Mouse (Mus musculus) hindlimb bud, embryonic 11.5 days (tissue): ENCODE measurements at regions not wholly inside any gene's neighbourhood (a gene's known extent, or its start where the extent isn't known, plus 50 kb on each side); places are given as distances from the start of the nearest gene placed in this dataset.
"Not testable (repeated sequence)": the region's sequence is repeated elsewhere in the genome, so short reads cannot be mapped to it uniquely, and the experiment has no call there.

Experiments
- DNase-seq: peaks from one replicate; pipeline ENCODE4 v3.0.0-alpha.2; 2012; ENCODE audit warnings: low read depth, low spot score; ENCODE audit errors: extremely low spot score

- DNase-seq = not testable (repeated sequence)
These were observed 52.5 kb upstream of the Prr5 start for GRCm38 (mm10) chr15:84616880-84617279.

DNA sequence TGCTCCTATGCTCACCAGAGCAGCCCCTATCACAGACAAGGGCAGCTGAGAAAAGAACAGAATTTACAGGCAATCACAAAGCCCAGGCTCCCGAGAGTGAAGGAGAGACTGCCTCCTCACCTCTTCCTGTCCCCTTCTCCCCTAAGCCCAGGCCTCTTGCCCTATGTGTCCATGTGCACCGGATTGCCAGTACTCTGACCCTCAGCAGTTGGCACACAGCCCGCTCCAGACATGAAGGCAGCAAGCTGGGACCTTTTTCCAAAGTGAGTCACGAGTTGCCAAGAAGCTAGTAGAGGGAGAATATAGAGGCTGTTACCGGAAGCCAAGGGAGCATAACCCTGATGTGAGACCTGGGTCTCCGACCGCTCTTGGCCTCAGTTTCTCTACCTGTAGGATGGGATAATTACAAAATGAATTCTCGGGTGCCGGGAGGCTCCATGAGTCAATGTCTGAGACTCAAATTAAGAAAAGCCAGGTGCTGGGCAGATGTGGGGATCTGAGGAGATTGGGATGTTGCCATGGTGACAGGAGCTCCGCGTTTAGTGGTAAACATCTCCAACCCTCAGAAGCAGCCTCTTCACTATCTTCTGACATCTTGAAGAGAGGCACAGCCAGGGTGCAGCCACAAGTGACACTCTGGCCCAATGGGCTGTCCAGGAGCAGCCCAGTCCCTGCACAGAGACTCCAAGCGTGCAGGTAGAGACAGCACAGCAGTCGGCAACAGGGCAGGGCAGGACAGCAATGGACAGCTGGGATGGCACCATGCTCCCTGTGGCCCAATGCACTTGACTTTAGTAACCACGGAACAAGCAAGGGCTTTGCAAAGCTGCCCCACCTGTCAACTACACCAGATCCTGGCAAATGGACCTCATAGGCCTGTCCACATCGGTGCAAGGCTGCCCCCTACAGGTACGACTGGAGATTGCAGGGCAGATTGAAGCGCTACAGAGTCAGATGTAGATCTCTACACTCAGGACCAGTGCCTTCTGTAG lies 55.6 kb upstream of the Prr5 start:
- DNase-seq = peak; percentile 63

DNA sequence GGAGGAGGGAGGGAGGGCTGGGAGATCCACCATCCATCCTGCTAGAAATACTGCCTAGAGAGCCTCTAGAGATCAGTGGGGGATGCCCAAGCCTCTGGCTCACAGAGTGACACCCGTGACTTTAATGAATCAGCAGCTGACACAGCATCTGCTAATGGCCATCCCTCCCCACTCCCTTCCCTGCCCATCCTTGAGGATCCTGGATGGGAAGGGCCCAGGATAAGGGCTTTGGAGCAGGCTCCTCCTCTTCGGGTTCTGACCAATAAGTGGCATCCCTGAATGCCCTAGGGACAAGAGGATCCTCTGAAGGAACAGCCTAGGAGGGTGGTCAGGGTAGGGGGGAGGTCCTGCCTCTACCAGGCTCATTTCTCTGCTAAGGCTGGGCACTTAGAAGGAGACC lies 55.3 kb upstream of the Rtl6 start:
- no peak for DNase-seq

- no peak for DNase-seq
These were observed 52.3 kb upstream of the Rtl6 start for GRCm38 (mm10) chr15:84609825-84610442.

DNA sequence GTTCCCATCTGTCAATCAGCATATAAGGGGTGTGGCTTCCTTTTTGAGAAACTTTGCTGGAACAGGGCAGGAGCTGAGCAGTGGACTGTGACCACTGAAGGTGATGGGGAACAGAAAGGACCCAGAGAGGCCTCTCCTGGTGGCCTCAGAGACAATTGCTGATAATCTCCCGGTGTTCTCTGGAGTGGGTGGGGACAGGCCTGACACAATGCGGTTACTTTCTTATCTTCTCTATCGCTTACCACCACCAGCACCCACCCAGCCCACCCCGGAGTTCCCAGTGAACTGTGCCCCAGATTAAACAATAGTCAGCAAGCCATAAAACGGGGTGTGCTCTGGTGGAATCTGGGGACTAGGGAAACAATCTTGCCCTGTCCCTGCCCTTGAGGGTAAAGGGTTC lies 51.4 kb upstream of the Rtl6 start:
- no peak for DNase-seq
